Mouse (Mus musculus) CH12.LX (cell line): ENCODE measurements around the gene Zfyve28. TPM values are rescaled to one million over a fixed set of nuclear protein-coding genes. Genes with fewer than 3 reads are reported as not detected.

Experiments
- DNase-seq: peaks from one replicate; pipeline ENCODE4 v3.0.0-alpha.2; 2013; ENCODE audit errors: extremely low read depth
- H3K27ac ChIP-seq: 2 replicates; pipeline ENCODE4 v1.5.1; 2012; ENCODE audit warnings: low read depth, mild to moderate bottlenecking, control low read depth, moderate library complexity; ENCODE audit not compliant: insufficient read depth
- H3K27me3 ChIP-seq: replicated peaks from 2 replicates; pipeline ENCODE3; 2012; ENCODE audit warnings: inconsistent platforms
- H3K36me3 ChIP-seq, 2 experiments: replicated peaks in 1 of 2; 2 replicates each; pipeline versions ENCODE3 to v1.6.1; 2012; ENCODE audit warnings: inconsistent platforms in 1 of 2, low read length in 1 of 2, mild to moderate bottlenecking in 1 of 2, mixed read lengths in 1 of 2, moderate library complexity in 1 of 2; ENCODE audit not compliant: control insufficient read depth in 1 of 2, insufficient read depth in 1 of 2
- H3K4me1 ChIP-seq, 2 experiments: 2 replicates each; pipeline ENCODE4 v1.6.1; 2012; ENCODE audit warnings: inconsistent platforms in 1 of 2, moderate library complexity in 1 of 2; ENCODE audit not compliant: insufficient read depth in 2 of 2, control insufficient read depth in 1 of 2
- H3K4me2 ChIP-seq: 2 replicates; pipeline ENCODE4 v1.6.1; 2012; ENCODE audit warnings: low read depth, mild to moderate bottlenecking, control low read depth; ENCODE audit not compliant: poor library complexity, insufficient read depth, severe bottlenecking
- H3K4me3 ChIP-seq, 3 experiments: fragments of 150-350 bp in 1 of 3; sonication (generic) in 1 of 3; replicated peaks in 1 of 3; 2 replicates each; pipeline versions ENCODE3 to v1.5.1; 2011 to 2012; ENCODE audit warnings: low read depth in 2 of 3, low read length in 2 of 3, mild to moderate bottlenecking in 2 of 3, moderate library complexity in 2 of 3, control low read depth in 1 of 3, improper control_type of control experiment in 1 of 3, inconsistent platforms in 1 of 3, mixed read lengths in 1 of 3; ENCODE audit not compliant: poor library complexity in 1 of 3
- H3K79me2 ChIP-seq: replicated peaks from 2 replicates; pipeline ENCODE4 v1.6.1; 2012; ENCODE audit warnings: mild to moderate bottlenecking, moderate library complexity; ENCODE audit not compliant: control insufficient read depth, poor library complexity, insufficient read depth, severe bottlenecking; ENCODE audit errors: extremely low read depth
- H3K9ac ChIP-seq: 2 replicates; pipeline ENCODE4 v1.6.1; 2012; ENCODE audit warnings: low read depth, mild to moderate bottlenecking, control low read depth, moderate library complexity; ENCODE audit not compliant: insufficient read depth
- H3K9me3 ChIP-seq: replicated peaks from 2 replicates; pipeline ENCODE3; 2012; ENCODE audit warnings: low read length, inconsistent platforms, mixed read lengths
- CHD1 ChIP-seq: IDR thresholded peaks from 2 replicates; pipeline ENCODE4 v1.6.1; 2012; ENCODE audit warnings: low read depth, low read length, improper control_type of control experiment, inconsistent platforms
- CHD2 ChIP-seq: IDR thresholded peaks from 2 replicates; pipeline ENCODE4 v1.6.1; 2011; ENCODE audit warnings: low read length, improper control_type of control experiment
- CTCF ChIP-seq, 2 experiments: IDR thresholded peaks in 1 of 2; conservative IDR thresholded peaks in 1 of 2; 2 replicates each; pipeline ENCODE4 v1.5.1; 2011 to 2012; ENCODE audit warnings: low read depth in 2 of 2, low read length in 2 of 2, improper control_type of control experiment in 1 of 2, inconsistent platforms in 1 of 2, mild to moderate bottlenecking in 1 of 2, moderate library complexity in 1 of 2
- ELF1 ChIP-seq: IDR thresholded peaks from 2 replicates; pipeline ENCODE4 v1.6.1; 2014; ENCODE audit warnings: low read depth, mild to moderate bottlenecking, inconsistent platforms, low read length, improper control_type of control experiment
- ETS1 ChIP-seq: conservative IDR thresholded peaks from 2 replicates; pipeline ENCODE4 v1.6.1; 2012; ENCODE audit warnings: low read depth, mild to moderate bottlenecking, inconsistent platforms, low read length, improper control_type of control experiment, moderate library complexity
- IRF4 ChIP-seq: IDR thresholded peaks from 2 replicates; pipeline ENCODE4 v1.6.1; 2014; ENCODE audit warnings: low read depth, mild to moderate bottlenecking, inconsistent platforms, low read length, improper control_type of control experiment
- JUND ChIP-seq: conservative IDR thresholded peaks from 2 replicates; pipeline ENCODE4 v1.6.1; 2011; ENCODE audit warnings: low read depth, low read length, improper control_type of control experiment
- MAZ ChIP-seq: IDR thresholded peaks from 2 replicates; pipeline ENCODE4 v1.6.1; 2012; ENCODE audit warnings: low read depth, mild to moderate bottlenecking, inconsistent platforms, low read length, improper control_type of control experiment, moderate library complexity
- MEF2A ChIP-seq: IDR thresholded peaks from 2 replicates; pipeline ENCODE4 v1.6.1; 2014; ENCODE audit warnings: low read depth, mild to moderate bottlenecking, inconsistent platforms, low read length, improper control_type of control experiment, borderline replicate concordance
- RAD21 ChIP-seq: IDR thresholded peaks from 2 replicates; pipeline ENCODE4 v1.6.1; 2011; ENCODE audit warnings: low read depth, mild to moderate bottlenecking, low read length, improper control_type of control experiment, moderate library complexity
- SMC3 ChIP-seq: IDR thresholded peaks from 2 replicates; pipeline ENCODE4 v1.6.1; 2011; ENCODE audit warnings: low read depth, low read length, improper control_type of control experiment
- TBP ChIP-seq: conservative IDR thresholded peaks from 2 replicates; pipeline ENCODE4 v1.6.1; 2011; ENCODE audit warnings: low read depth, low read length, improper control_type of control experiment
- TCF12 ChIP-seq: IDR thresholded peaks from 2 replicates; pipeline ENCODE4 v1.6.1; 2014; ENCODE audit warnings: low read depth, mild to moderate bottlenecking, inconsistent platforms, low read length, improper control_type of control experiment
- UBTF ChIP-seq: IDR thresholded peaks from 2 replicates; pipeline ENCODE4 v1.6.1; 2012; ENCODE audit warnings: low read depth, mild to moderate bottlenecking, inconsistent platforms, low read length, improper control_type of control experiment, moderate library complexity
- USF1 ChIP-seq: IDR thresholded peaks from 2 replicates; pipeline ENCODE4 v1.6.1; 2014; ENCODE audit warnings: low read depth, mild to moderate bottlenecking, inconsistent platforms, low read length, improper control_type of control experiment
- dilution Hi-C: fragments of 300-500 bp; cut with MboI; formaldehyde crosslinking; loops from 2 replicates; pipeline ENCODE4 v1.14.3; 2020; ENCODE audit warnings: low sequenced_read_pairs; ENCODE audit not compliant: extremely low pct_unique_long_range_greater_than_20kb, extremely low pct_ligation_motif_present
- in situ Hi-C: fragments of 300-500 bp; cut with MboI; formaldehyde crosslinking; loops from 3 replicates; pipeline ENCODE4 v1.14.3; 2019; ENCODE audit warnings: low sequenced_read_pairs, low pct_ligation_motif_present, low pct_unique_long_range_greater_than_20kb, mixed read lengths
- polyA plus RNA-seq: library from polyadenylated mRNA; unstranded; fragments of >175 nt; gene quantifications from 2 replicates; pipeline ENCODE4 v1.2.1, GENCODE M21; 2012; ENCODE audit warnings: low read depth; ENCODE audit not compliant: insufficient read length
- total RNA-seq, 2 experiments: library from RNA; depleted of rRNA; stranded (reverse); fragments of 300-350 nt in 1 of 2; fragments of >200 nt in 1 of 2; gene quantifications; 2 replicates each; pipeline ENCODE4 v1.2.3; 2012 to 2014

Zfyve28 gene
- total and polyA plus RNA-seq, 3 experiments: 1.7 to 2.8 (median 2.0) TPM

GRCm38 (mm10) chr5:34174550-34175402 lies 113.5 kb downstream of the Zfyve28 start:
- Histone ChIP-seq H3K36me3 (peaks cover 6 to 26% of the 10 kb centered on the region in 2 experiments), H3K27ac (no peak overlapping the region), H3K4me2 (no peak overlapping the region), H3K9me3 (no peaks in the 10 kb centered on the region), H3K79me2 (no peaks in the 10 kb centered on the region), H3K4me1 (peaks cover 0 to 17% of the 10 kb centered on the region in 2 experiments; a peak in 3 of 4 replicates), H3K27me3 (no peaks in the 10 kb centered on the region), H3K4me3 (no peak overlapping the region), H3K9ac (no peak overlapping the region)
- no peak for TF ChIP-seq TCF12
- TF ChIP-seq MAZ: no peak
- TF ChIP-seq IRF4: no peak
- TF ChIP-seq CHD1: no peak
- no peak for TF ChIP-seq TBP
- TF ChIP-seq RAD21: no peak
- TF ChIP-seq JUND: no peak
- TF ChIP-seq ETS1: no peak
- TF ChIP-seq MEF2A: no peak
- no peak for DNase-seq
- in situ Hi-C loops: no loop called here
- dilution Hi-C loops: no loop called here

- no peak overlapping the region for H3K4me2 ChIP-seq
- dilution Hi-C loops: no loop called here
- no peaks in the 10 kb centered on the region for H3K27me3 ChIP-seq
- H3K79me2 ChIP-seq: peaks cover 1% of the 10 kb centered on the region; the same call in 1 of the 2 replicates
- no peaks in the 10 kb centered on the region for H3K9me3 ChIP-seq
- H3K27ac ChIP-seq: no peak overlapping the region
- in situ Hi-C loops: no loop called here
- peaks cover 0 to 17% of the 10 kb centered on the region in 2 experiments; a peak in 3 of 4 replicates for H3K4me1 ChIP-seq
- H3K9ac ChIP-seq: no peak overlapping the region
- DNase-seq: no peak
- H3K4me3 ChIP-seq: no peak overlapping the region
- peaks cover 6 to 26% of the 10 kb centered on the region in 2 experiments for H3K36me3 ChIP-seq
- no peak for TF ChIP-seq TCF12
- no peak for TF ChIP-seq SMC3
- TF ChIP-seq ELF1: no peak
- TF ChIP-seq CHD1: no peak
- TF ChIP-seq UBTF: no peak
- TF ChIP-seq CHD2: no peak
- TF ChIP-seq CTCF (conservative IDR thresholded peaks at IDR 0.05 in 1 of 2, IDR thresholded peaks at IDR 0.05 in 1 of 2; ENCODE audit: low read depth in 2 of 2, low read length in 2 of 2): no peak
- TF ChIP-seq USF1: no peak
Observed at GRCm38 (mm10) chr5:34174021-34174420, 114.2 kb downstream of the Zfyve28 start.
